Mouse (Mus musculus): ENCODE measurements around the gene Trib2.

DNA sequence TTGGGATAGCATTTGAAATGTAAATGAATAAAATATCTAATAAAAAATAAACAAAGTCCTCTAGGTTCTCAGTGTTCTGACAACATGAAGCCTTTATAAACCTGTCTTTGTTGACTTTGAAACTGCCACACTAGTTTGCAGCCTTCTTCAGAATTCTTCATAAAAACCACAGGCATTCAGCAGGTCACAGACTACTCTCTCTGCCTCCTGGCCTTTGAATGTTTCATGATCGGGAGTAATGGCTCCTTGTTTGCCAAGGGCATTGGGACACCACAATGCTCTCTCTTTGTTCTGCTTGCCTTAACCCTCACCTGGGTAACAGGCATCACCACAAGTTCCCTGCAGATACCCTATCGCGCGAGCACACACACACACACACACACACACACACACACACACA, 7.5 kb downstream of the Trib2 start:
- TF ChIP-seq CTCF (IDR thresholded peaks at IDR 0.05; ENCODE audit: low read depth, low read length) (no peak), POLR2A (IDR thresholded peaks at IDR 0.05; ENCODE audit: borderline replicate concordance, low read depth, low read length) (no peak)
